28 mouse cellular contexts compared by ENCODE assay signal in the genomic region with DNA sequence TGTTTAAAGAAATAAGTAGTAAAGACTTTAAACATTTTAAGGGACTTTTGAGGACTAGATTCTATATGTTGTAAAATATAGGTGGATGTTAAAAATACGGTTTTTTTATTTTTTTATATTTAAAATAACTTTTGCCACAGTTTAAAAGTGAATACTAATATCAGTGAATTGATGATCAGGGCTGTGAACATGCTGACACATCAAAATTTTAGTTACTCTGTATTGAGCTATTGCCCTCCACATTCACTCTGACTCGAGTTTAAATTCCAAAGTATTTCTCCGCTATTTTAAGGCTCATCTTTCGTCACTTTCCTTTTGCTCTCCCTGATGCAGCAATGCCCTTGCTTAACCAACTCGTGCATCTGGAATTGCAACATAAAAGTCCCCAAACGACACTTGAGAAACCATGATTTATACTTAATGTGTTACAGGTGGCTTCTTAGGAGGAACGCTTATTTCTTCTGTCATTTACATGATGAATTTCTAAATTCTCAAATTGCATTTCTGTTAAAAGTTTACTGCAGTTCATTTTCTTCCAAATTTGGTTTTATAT. TPM values are rescaled to one million over a fixed set of nuclear protein-coding genes. Genes with fewer than 3 reads are reported as not detected.
DNase-seq lines count a peak whose midpoint lies in the region; ATAC-seq lines count a peak whose summit lies in the region.
"Had no signal": no experiment of that assay in that cellular context is flagged by ENCODE, and none has a peak within 500 bp of the region (broad histone marks: within the 10 kb centered on the region; RNA-seq: fewer than 3 reads in every experiment).

No protein-coding gene starts in this region.

- no peaks in the 10 kb centered on the region for H3K4me1 ChIP-seq in liver, embryonic 12.5 days
- H3K4me1 ChIP-seq: forebrain, embryonic 12.5 days; hindbrain, embryonic 15.5 days; intestine, embryonic 15.5 days; limb, embryonic 15.5 days; midbrain, embryonic 15.5 days had no signal

- no peak overlapping the region for H3K9ac ChIP-seq in liver, embryonic 12.5 days
- H3K9ac ChIP-seq: forebrain, embryonic 12.5 days; hindbrain, embryonic 15.5 days; intestine, embryonic 15.5 days; limb, embryonic 15.5 days; midbrain, embryonic 15.5 days had no signal

- intact Hi-C loops in heart, postnatal 25 days (cut with DNase I), result no loop called here

- H3K9me3 ChIP-seq in liver, embryonic 12.5 days (replicated peaks), result no peaks in the 10 kb centered on the region
- H3K9me3 ChIP-seq: forebrain, embryonic 12.5 days; hindbrain, embryonic 15.5 days; intestine, embryonic 15.5 days; limb, embryonic 15.5 days; midbrain, embryonic 15.5 days had no signal

- H3K4me3 ChIP-seq in liver, embryonic 12.5 days, result no peak overlapping the region
- H3K4me3 ChIP-seq: forebrain, embryonic 12.5 days; heart, adult 2 months; hindbrain, embryonic 15.5 days; intestine, embryonic 15.5 days; limb, embryonic 15.5 days; megakaryocyte, embryonic 14.5 days; midbrain, embryonic 15.5 days; myocyte had no signal

- H3K36me3 ChIP-seq in liver, embryonic 12.5 days, result no peaks in the 10 kb centered on the region
- H3K36me3 ChIP-seq: forebrain, embryonic 12.5 days; hindbrain, embryonic 15.5 days; intestine, embryonic 15.5 days; limb, embryonic 15.5 days; midbrain, embryonic 15.5 days had no signal

- 56% methylated on average over 7 of the region's 7 CpGs for WGBS in liver, embryonic 12.5 days (ENCODE audit: insufficient replicate concordance)

- no peak overlapping the region for H3K4me2 ChIP-seq in liver, embryonic 12.5 days
- H3K4me2 ChIP-seq: forebrain, embryonic 12.5 days; hindbrain, embryonic 15.5 days; intestine, embryonic 15.5 days; limb, embryonic 15.5 days; midbrain, embryonic 15.5 days had no signal

- DNase-seq in embryo, embryonic 11 days, result peak; percentile 23
- DNase-seq in embryo, embryonic 9.5 days (ENCODE audit: extremely low spot score), result no peak
- peak; percentile 34 for DNase-seq in lung, postnatal 36 days
- no peak for DNase-seq in lung, postnatal 25 days (ENCODE audit: low spot score)
- DNase-seq in fat pad, adult 2 months (ENCODE audit: extremely low read depth, low read depth, low spot score), result peak; percentile 59
- peak; percentile 27 for DNase-seq in skeletal muscle tissue, adult 2 months (ENCODE audit: low read depth, low spot score)
- no peak for DNase-seq in heart, postnatal 25 days (ENCODE audit: low spot score)
- DNase-seq: cerebellum, adult 9-11 months; heart, adult 2 months; heart, postnatal 4 days; kidney, postnatal 36 days; layer of hippocampus, adult 9-11 months; thymus, postnatal 36 days had no signal

- H3K27ac ChIP-seq in liver, embryonic 12.5 days, result no peak overlapping the region
- H3K27ac ChIP-seq: forebrain, embryonic 12.5 days; heart, adult 2 months; hindbrain, embryonic 15.5 days; intestine, embryonic 15.5 days; limb, embryonic 15.5 days; midbrain, embryonic 15.5 days had no signal

- H3K27me3 ChIP-seq in liver, embryonic 12.5 days (replicated peaks), result no peaks in the 10 kb centered on the region
- H3K27me3 ChIP-seq: forebrain, embryonic 12.5 days; hindbrain, embryonic 15.5 days; intestine, embryonic 15.5 days; limb, embryonic 15.5 days; midbrain, embryonic 15.5 days had no signal

- no peak for ATAC-seq in liver, embryonic 12.5 days
- ATAC-seq: activated CD4-positive, CD25-positive, alpha-beta regulatory T cell, adult 4 months; intestine, embryonic 15.5 days; midbrain, embryonic 15.5 days had no signal

RNA-seq across cellular contexts. Expression of a gene that starts 58.7 kb away (rescaled TPM):
- total RNA-seq in heart, postnatal 25 days (2021), result not detected
- not detected in 2 replicates for polyA plus RNA-seq in liver, embryonic 12.5 days (2016; fragmentation: Nextera tagmentation; extraction: Ambion mirVana)
- total RNA-seq: heart, adult 2 months; heart, postnatal 4 days; left cerebral cortex, postnatal 10 days had no signal
- polyA plus RNA-seq: activated CD4-positive, CD25-positive, alpha-beta regulatory T cell, adult 4 months; C2C12; forebrain, embryonic 12.5 days; heart, adult 2 months; heart, embryonic 14.5 days; hindbrain, embryonic 15.5 days; intestine, embryonic 15.5 days; kidney, embryonic 14.5 days; limb, embryonic 15.5 days; liver, embryonic 16.5 days; midbrain, embryonic 15.5 days; myocyte; neural tube, embryonic 14.5 days had no signal

Comparison
In these comparisons a context has a peak if more than half of its experiments do, and no peak if none do; other contexts are left out.
1. DNase-seq: peak in embryo, embryonic 11 days (single experiment), lung, postnatal 36 days (single experiment), fat pad, adult 2 months (single experiment) and skeletal muscle tissue, adult 2 months (single experiment); none in embryo, embryonic 9.5 days (single experiment), lung, postnatal 25 days (single experiment) and heart, postnatal 25 days (single experiment).